Mouse (Mus musculus) limb, embryonic 14.5 days (tissue): ENCODE measurements at regions not wholly inside any gene's neighbourhood (a gene's known extent, or its start where the extent isn't known, plus 50 kb on each side); places are given as distances from the start of the nearest gene placed in this dataset.

Experiments
- ATAC-seq: fragments of 200-750 bp; cut with Nextera tagmentation; 2 replicates; pipeline ENCODE4 v1.8.0; 2017; ENCODE audit warnings: low read depth, moderate number of reproducible peaks, moderate TSS enrichment; ENCODE audit not compliant: low FRiP score
- DNase-seq: peaks from one replicate; pipeline ENCODE4 v3.0.0-alpha.2; 2015; ENCODE audit warnings: low spot score
- H3K27ac ChIP-seq: fragments of 300-500 bp; sonication (generic); replicated peaks from 2 replicates; pipeline ENCODE4 v1.5.1; 2014; ENCODE audit warnings: low read depth, mild to moderate bottlenecking, low read length, moderate library complexity, mixed read lengths
- H3K27me3 ChIP-seq: fragments of 300-500 bp; sonication (generic); 2 replicates; pipeline ENCODE4 v1.6.1; 2014; ENCODE audit warnings: low read length, mixed read lengths; ENCODE audit not compliant: control insufficient read depth, insufficient read depth
- H3K36me3 ChIP-seq: fragments of 300-500 bp; sonication (generic); 2 replicates; pipeline ENCODE4 v1.6.1; 2014; ENCODE audit warnings: mild to moderate bottlenecking, low read length, moderate library complexity, mixed read lengths; ENCODE audit not compliant: control insufficient read depth, insufficient read depth
- H3K4me1 ChIP-seq: fragments of 300-500 bp; sonication (generic); 2 replicates; pipeline ENCODE4 v1.6.1; 2014; ENCODE audit warnings: antibody characterized with exemption, low read length, mixed read lengths; ENCODE audit not compliant: control insufficient read depth, insufficient read depth
- H3K4me2 ChIP-seq: fragments of 300-500 bp; sonication (generic); replicated peaks from 2 replicates; pipeline ENCODE4 v1.6.1; 2014; ENCODE audit warnings: low read depth, mild to moderate bottlenecking, low read length, moderate library complexity; ENCODE audit not compliant: severe bottlenecking
- H3K4me3 ChIP-seq: fragments of 300-500 bp; sonication (generic); replicated peaks from 2 replicates; pipeline ENCODE4 v1.5.1; 2014; ENCODE audit warnings: low read length
- H3K9ac ChIP-seq: fragments of 300-500 bp; sonication (generic); 2 replicates; pipeline ENCODE4 v1.6.1; 2014; ENCODE audit warnings: mild to moderate bottlenecking, low read depth, low read length, moderate library complexity; ENCODE audit not compliant: severe bottlenecking
- H3K9me3 ChIP-seq: fragments of 300-500 bp; sonication (generic); 2 replicates; pipeline ENCODE4 v1.6.1; 2016; ENCODE audit warnings: low read length; ENCODE audit not compliant: control insufficient read depth
- POLR2A ChIP-seq: fragments of 200-500 bp; IDR thresholded peaks from 2 replicates; pipeline ENCODE4 v1.8.0; 2012; ENCODE audit warnings: inconsistent platforms, mild to moderate bottlenecking, moderate library complexity, borderline replicate concordance; ENCODE audit not compliant: insufficient read depth, insufficient read length; ENCODE audit errors: extremely low read depth
- WGBS: fragments of 180-500 bp; shearing (Covaris S2); extraction: QIAGEN DNeasy Blood & Tissue Kit; methylation state at CpG from one replicate; pipeline ENCODE4 v1.1.7; 2014; 5-methylcytosine and 5-hydroxymethylcytosine counted together

GRCm38 (mm10) chr19:21138998-21139495, 133.0 kb upstream of the Zfand5 start:
- no peak overlapping the region for H3K27ac ChIP-seq
- no peaks in the 10 kb centered on the region for H3K27me3 ChIP-seq
- no peak overlapping the region for H3K4me3 ChIP-seq
- H3K4me2 ChIP-seq = no peak overlapping the region
- no peaks in the 10 kb centered on the region for H3K36me3 ChIP-seq
- 0 out of 2 replicates have a peak, but pooled peaks cover 2% of the 10 kb centered on the region for H3K4me1 ChIP-seq
- ATAC-seq = no peak
- H3K9ac ChIP-seq = no peak overlapping the region
- TF ChIP-seq POLR2A = no peak
- 82% methylated on average over 8 of the region's 8 CpGs for WGBS
- no peaks in the 10 kb centered on the region for H3K9me3 ChIP-seq
- no peak for DNase-seq

- Histone ChIP-seq H3K36me3 (no peaks in the 10 kb centered on the region), H3K27me3 (no peaks in the 10 kb centered on the region), H3K4me2 (no peak overlapping the region), H3K9me3 (no peaks in the 10 kb centered on the region), H3K4me3 (no peak overlapping the region), H3K27ac (no peak overlapping the region), H3K4me1 (no peaks in the 10 kb centered on the region), H3K9ac (no peak overlapping the region)
- TF ChIP-seq POLR2A = no peak
- DNase-seq (no peak), ATAC-seq (no peak)
- 77% methylated on average over 1 of the region's 1 CpGs for WGBS
Observed at GRCm38 (mm10) chr19:21136756-21137155, 135.3 kb upstream of the Zfand5 start.

- Histone ChIP-seq H3K4me2 (no peak overlapping the region), H3K27ac (no peak overlapping the region), H3K36me3 (no peaks in the 10 kb centered on the region), H3K9me3 (no peaks in the 10 kb centered on the region), H3K9ac (no peak overlapping the region), H3K4me3 (no peak overlapping the region), H3K4me1 (no peaks in the 10 kb centered on the region), H3K27me3 (no peaks in the 10 kb centered on the region)
- ATAC-seq (no peak), DNase-seq (no peak)
- TF ChIP-seq POLR2A = no peak
- 53% methylated on average over 5 of the region's 5 CpGs for WGBS
Observed at GRCm38 (mm10) chr19:21135998-21136380, 136.1 kb upstream of the Zfand5 start.

GRCm38 (mm10) chr19:21135297-21135997, 136.6 kb upstream of the Zfand5 start:
- H3K9me3 ChIP-seq = no peaks in the 10 kb centered on the region
- no peak for ATAC-seq
- WGBS = 63% methylated on average over 6 of the region's 6 CpGs

DNA sequence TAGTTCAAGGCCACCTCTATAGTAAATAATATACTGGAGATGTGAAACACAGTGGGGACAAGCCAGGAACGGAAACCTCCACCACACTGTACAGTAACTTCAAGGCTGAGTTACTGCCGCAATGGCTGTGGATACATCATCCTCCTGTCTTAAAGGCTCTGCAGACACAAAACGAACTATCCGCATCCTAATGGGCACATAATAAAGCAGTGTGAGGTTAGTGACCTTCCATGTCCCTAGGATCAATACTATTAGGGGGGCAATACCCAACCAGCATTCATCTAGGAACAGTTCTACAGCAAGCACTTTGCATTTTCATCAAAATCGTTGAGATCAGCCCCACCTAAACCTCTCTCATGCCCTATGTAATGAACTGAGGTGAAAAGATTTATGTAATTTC, 142.4 kb upstream of the Zfand5 start:
- Histone ChIP-seq H3K9ac (no peak overlapping the region), H3K4me3 (no peak overlapping the region), H3K4me2 (no peak overlapping the region), H3K4me1 (no peaks in the 10 kb centered on the region), H3K36me3 (no peaks in the 10 kb centered on the region), H3K27ac (no peak overlapping the region), H3K9me3 (no peaks in the 10 kb centered on the region), H3K27me3 (no peaks in the 10 kb centered on the region)
- ATAC-seq (no peak), DNase-seq (no peak)
- no peak for TF ChIP-seq POLR2A
- 88% methylated on average over 5 of the region's 5 CpGs for WGBS

More at GRCm38 (mm10) chr19:21135297-21135997, 136.6 kb upstream of the Zfand5 start:
- no peak for DNase-seq
- no peak overlapping the region for H3K9ac ChIP-seq
- H3K36me3 ChIP-seq = no peaks in the 10 kb centered on the region
- no peak for TF ChIP-seq POLR2A
- no peak overlapping the region for H3K27ac ChIP-seq
- H3K27me3 ChIP-seq = no peaks in the 10 kb centered on the region
- no peak overlapping the region for H3K4me2 ChIP-seq
- no peaks in the 10 kb centered on the region for H3K4me1 ChIP-seq
- H3K4me3 ChIP-seq = no peak overlapping the region
